Mouse (Mus musculus) lung, embryonic 15.5 days (tissue): Measurements from ENCODE around the gene Npat. TPM values are rescaled to one million over a fixed set of nuclear protein-coding genes. Genes with fewer than 3 reads are reported as not detected.

Experiments used
- ATAC-seq: fragments of 200-750 bp; cut with Nextera tagmentation; 2 replicates; pipeline ENCODE4 v1.8.0; 2017; ENCODE audit warnings: moderate number of reproducible peaks, borderline replicate concordance; ENCODE audit not compliant: low FRiP score, low TSS enrichment; ENCODE audit errors: extremely low read depth
- H3K27ac ChIP-seq: fragments of 300-500 bp; sonication (generic); 2 replicates; pipeline ENCODE4 v1.5.1; 2015; ENCODE audit warnings: moderate library complexity, mild to moderate bottlenecking, inconsistent platforms
- H3K27me3 ChIP-seq: fragments of 300-500 bp; sonication (generic); 2 replicates; pipeline ENCODE4 v1.6.1; 2015; ENCODE audit warnings: inconsistent platforms
- H3K36me3 ChIP-seq: fragments of 300-500 bp; sonication (generic); 2 replicates; pipeline ENCODE4 v1.6.1; 2015; ENCODE audit warnings: inconsistent platforms
- H3K4me1 ChIP-seq: fragments of 300-500 bp; sonication (generic); 2 replicates; pipeline ENCODE4 v1.6.1; 2015; ENCODE audit warnings: inconsistent platforms
- H3K4me2 ChIP-seq: fragments of 300-500 bp; sonication (generic); 2 replicates; pipeline ENCODE4 v1.6.1; 2015; ENCODE audit warnings: inconsistent platforms, mild to moderate bottlenecking, moderate library complexity
- H3K4me3 ChIP-seq: fragments of 300-500 bp; sonication (generic); 2 replicates; pipeline ENCODE4 v1.5.1; 2015; ENCODE audit warnings: mild to moderate bottlenecking, inconsistent platforms
- H3K9ac ChIP-seq: fragments of 300-500 bp; sonication (generic); 2 replicates; pipeline ENCODE4 v1.6.1; 2015; ENCODE audit warnings: inconsistent platforms
- H3K9me3 ChIP-seq: fragments of 300-500 bp; sonication (generic); 2 replicates; pipeline ENCODE4 v1.6.1; 2016; ENCODE audit warnings: inconsistent platforms
- WGBS: fragments of 180-500 bp; shearing (Covaris S2); methylation state at CpG from one replicate; pipeline ENCODE4 v1.1.7; 2015; 5-methylcytosine and 5-hydroxymethylcytosine counted together
- polyA plus RNA-seq: library from polyadenylated mRNA; unstranded; fragments of >200 nt; fragmentation: Nextera tagmentation; extraction: Ambion mirVana; gene quantifications from 2 replicates; pipeline ENCODE4 v1.2.1, GENCODE M21; 2015

The Npat gene
- polyA plus RNA-seq, 1 experiment from 2014 or later = 18.2 TPM

- no peak overlapping the region for H3K9ac ChIP-seq
- no peak overlapping the region for H3K4me3 ChIP-seq
- ATAC-seq = no peak
- H3K9me3 ChIP-seq = no peaks in the 10 kb centered on the region
- H3K36me3 ChIP-seq = peaks cover 23% of the 10 kb centered on the region
- no peak overlapping the region for H3K27ac ChIP-seq
- no peak overlapping the region for H3K4me2 ChIP-seq
- WGBS = 86% methylated on average over 4 of the region's 4 CpGs
- H3K4me1 ChIP-seq = no peaks in the 10 kb centered on the region
- H3K27me3 ChIP-seq = no peaks in the 10 kb centered on the region
These were observed 60.2 kb downstream of the Npat start for GRCm38 (mm10) chr9:53596971-53597600.

GRCm38 (mm10) chr9:53598631-53599030 is 61.8 kb downstream of the Npat start:
- peaks cover 5% of the 10 kb centered on the region for H3K4me1 ChIP-seq
- no peak overlapping the region for H3K9ac ChIP-seq
- ATAC-seq = no peak
- no peak overlapping the region for H3K4me2 ChIP-seq
- H3K36me3 ChIP-seq = peaks cover 10% of the 10 kb centered on the region
- H3K4me3 ChIP-seq = no peak overlapping the region
- H3K27me3 ChIP-seq = no peaks in the 10 kb centered on the region
- H3K27ac ChIP-seq = no peak overlapping the region
- 72% methylated on average over 6 of the region's 6 CpGs for WGBS
- H3K9me3 ChIP-seq = no peaks in the 10 kb centered on the region

GRCm38 (mm10) chr9:53601541-53601940 is 64.7 kb downstream of the Npat start:
- Histone ChIP-seq H3K4me3 (no peak overlapping the region), H3K4me1 (peaks cover 7% of the 10 kb centered on the region), H3K9me3 (no peaks in the 10 kb centered on the region), H3K27me3 (no peaks in the 10 kb centered on the region), H3K27ac (no peak overlapping the region), H3K36me3 (no peaks in the 10 kb centered on the region), H3K4me2 (no peak overlapping the region), H3K9ac (no peak overlapping the region)
- no peak for ATAC-seq
- 86% methylated on average over 2 of the region's 2 CpGs for WGBS

GRCm38 (mm10) chr9:53603384-53603783 is 66.5 kb downstream of the Npat start:
- Histone ChIP-seq H3K4me1 (peaks cover 10% of the 10 kb centered on the region), H3K9me3 (no peaks in the 10 kb centered on the region), H3K27ac (no peak overlapping the region), H3K4me3 (no peak overlapping the region), H3K9ac (no peak overlapping the region), H3K27me3 (no peaks in the 10 kb centered on the region), H3K36me3 (no peaks in the 10 kb centered on the region), H3K4me2 (no peak overlapping the region)
- 56% methylated on average over 1 of the region's 1 CpGs for WGBS
- no peak for ATAC-seq

- H3K9ac ChIP-seq = no peak overlapping the region
- no peaks in the 10 kb centered on the region for H3K9me3 ChIP-seq
- no peak overlapping the region for H3K4me3 ChIP-seq
- no peaks in the 10 kb centered on the region for H3K36me3 ChIP-seq
- ATAC-seq = no peak
- 77% methylated on average over 3 of the region's 3 CpGs for WGBS
- no peak overlapping the region for H3K4me2 ChIP-seq
- no peaks in the 10 kb centered on the region for H3K27me3 ChIP-seq
- no peak overlapping the region for H3K27ac ChIP-seq
- H3K4me1 ChIP-seq = peaks cover 12% of the 10 kb centered on the region
These were observed 67.0 kb downstream of the Npat start for GRCm38 (mm10) chr9:53603849-53604248.

- H3K9ac ChIP-seq = no peak overlapping the region
- H3K4me2 ChIP-seq = no peak overlapping the region
- no peak for ATAC-seq
- no peaks in the 10 kb centered on the region for H3K36me3 ChIP-seq
- 85% methylated on average over 5 of the region's 5 CpGs for WGBS
- H3K27ac ChIP-seq = no peak overlapping the region
- no peaks in the 10 kb centered on the region for H3K9me3 ChIP-seq
- peaks cover 12% of the 10 kb centered on the region for H3K4me1 ChIP-seq
- no peaks in the 10 kb centered on the region for H3K27me3 ChIP-seq
- no peak overlapping the region for H3K4me3 ChIP-seq
These were observed 68.1 kb downstream of the Npat start for GRCm38 (mm10) chr9:53604954-53605353.

GRCm38 (mm10) chr9:53607192-53607591 is 70.3 kb downstream of the Npat start:
- Histone ChIP-seq H3K4me2 (no peak overlapping the region), H3K36me3 (no peaks in the 10 kb centered on the region), H3K4me1 (peaks cover 12% of the 10 kb centered on the region), H3K27ac (no peak overlapping the region), H3K27me3 (no peaks in the 10 kb centered on the region), H3K9ac (no peak overlapping the region), H3K9me3 (no peaks in the 10 kb centered on the region), H3K4me3 (no peak overlapping the region)
- 91% methylated on average over 3 of the region's 3 CpGs for WGBS
- no peak for ATAC-seq

GRCm38 (mm10) chr9:53607816-53608215 is 71.0 kb downstream of the Npat start:
- no peak overlapping the region for H3K27ac ChIP-seq
- H3K4me1 ChIP-seq = peaks cover 12% of the 10 kb centered on the region
- ATAC-seq = no peak
- no peak overlapping the region for H3K4me3 ChIP-seq
- no peak overlapping the region for H3K4me2 ChIP-seq
- H3K27me3 ChIP-seq = no peaks in the 10 kb centered on the region
- 85% methylated on average over 4 of the region's 4 CpGs for WGBS
- no peaks in the 10 kb centered on the region for H3K9me3 ChIP-seq
- H3K9ac ChIP-seq = no peak overlapping the region
- no peaks in the 10 kb centered on the region for H3K36me3 ChIP-seq

- ATAC-seq = no peak
- H3K4me2 ChIP-seq = peak overlapping the region; percentile 91
- no peaks in the 10 kb centered on the region for H3K9me3 ChIP-seq
- no peaks in the 10 kb centered on the region for H3K27me3 ChIP-seq
- no peak overlapping the region for H3K27ac ChIP-seq
- H3K4me3 ChIP-seq = peak overlapping the region; percentile 85
- WGBS = 68% methylated on average over 12 of the region's 12 CpGs
- H3K9ac ChIP-seq = peak overlapping the region; percentile 89
- peaks cover 6% of the 10 kb centered on the region; the same call in 1 of the 2 replicates for H3K4me1 ChIP-seq
- H3K36me3 ChIP-seq = no peaks in the 10 kb centered on the region
These were observed 72.6 kb downstream of the Npat start for GRCm38 (mm10) chr9:53609306-53609967.

GRCm38 (mm10) chr9:53609968-53610781 is 73.3 kb downstream of the Npat start, which contains the start of gene Acat1:
Gene Acat1, minus strand, starts transcription at chr9:53610382.
- Histone ChIP-seq H3K4me1 (peaks cover 6% of the 10 kb centered on the region; the same call in 1 of the 2 replicates), H3K9ac (peak within 1 kb of the TSS; percentile 89), H3K9me3 (no peaks in the 10 kb centered on the region), H3K4me2 (peak within 1 kb of the TSS; percentile 91), H3K36me3 (peaks cover 2% of the 10 kb centered on the region; the same call in 1 of the 2 replicates), H3K4me3 (peak within 1 kb of the TSS; percentile 85), H3K27ac (peak within 1 kb of the TSS; percentile 53), H3K27me3 (no peaks in the 10 kb centered on the region)
- 3% methylated on average over 52 of the region's 52 CpGs for WGBS
- ATAC-seq = peak; percentile 97

GRCm38 (mm10) chr9:53614286-53614685 is 77.4 kb downstream of the Npat start:
- no peak for ATAC-seq
- Histone ChIP-seq H3K4me2 (no peak overlapping the region), H3K27ac (no peak overlapping the region), H3K4me3 (no peak overlapping the region), H3K9ac (no peak overlapping the region), H3K4me1 (no peaks in the 10 kb centered on the region), H3K36me3 (peaks cover 31% of the 10 kb centered on the region), H3K9me3 (no peaks in the 10 kb centered on the region), H3K27me3 (no peaks in the 10 kb centered on the region)
- 81% methylated on average over 4 of the region's 4 CpGs for WGBS

GRCm38 (mm10) chr9:53615246-53615645 is 78.4 kb downstream of the Npat start:
- Histone ChIP-seq H3K9me3 (no peaks in the 10 kb centered on the region), H3K4me1 (no peaks in the 10 kb centered on the region), H3K4me2 (no peak overlapping the region), H3K36me3 (peaks cover 39% of the 10 kb centered on the region), H3K4me3 (no peak overlapping the region), H3K27ac (no peak overlapping the region), H3K9ac (no peak overlapping the region), H3K27me3 (no peaks in the 10 kb centered on the region)
- WGBS = 79% methylated on average over 8 of the region's 8 CpGs
- no peak for ATAC-seq
